Mouse (Mus musculus) WW6 (cell line): Measurements from ENCODE around the gene B3gnt4.
"Not testable (repeated sequence)": the region's sequence is repeated elsewhere in the genome, so short reads cannot be mapped to it uniquely, and the experiment has no call there.

ENCODE experiments used
- DNase-seq: peaks from one replicate; pipeline ENCODE4 v3.0.0-alpha.2; 2013; ENCODE audit warnings: low read depth, low spot score

B3gnt4 gene

GRCm38 (mm10) chr5:123510160-123510559 lies at the start of gene B3gnt4:
Gene B3gnt4 (plus strand): TSS chr5:123510460.
- no peak for DNase-seq

GRCm38 (mm10) chr5:123461420-123461819 lies 48.8 kb upstream of the B3gnt4 start:
- DNase-seq, result no peak

- DNase-seq, result no peak
Measured at GRCm38 (mm10) chr5:123464638-123465037, 45.6 kb upstream of the B3gnt4 start.

- DNase-seq, result no peak
Measured at GRCm38 (mm10) chr5:123470784-123471400, 39.4 kb upstream of the B3gnt4 start.

DNA sequence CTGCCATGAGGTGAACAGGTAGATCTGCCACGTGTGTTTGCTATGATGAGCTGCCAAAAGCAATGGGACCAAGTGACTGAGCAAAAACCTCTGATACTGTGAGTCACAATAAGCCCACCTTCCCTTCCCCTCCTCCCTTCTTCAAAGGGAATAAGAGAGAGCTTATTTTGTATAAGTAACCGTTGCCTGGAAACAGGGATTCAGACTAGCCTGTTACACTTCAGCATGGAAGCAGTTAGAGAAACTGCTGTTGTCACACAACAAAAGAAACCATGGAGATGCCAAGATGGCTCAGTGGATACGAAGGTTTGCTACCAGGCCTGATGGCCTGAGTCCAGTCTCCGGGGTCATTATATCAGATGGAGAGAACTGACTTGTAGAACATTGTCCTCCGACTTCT lies 36.4 kb upstream of the B3gnt4 start:
- DNase-seq, result no peak

GRCm38 (mm10) chr5:123487659-123488395 lies 22.4 kb upstream of the B3gnt4 start:
- no peak for DNase-seq

GRCm38 (mm10) chr5:123489112-123489785 lies 21.0 kb upstream of the B3gnt4 start, which contains the start of the genes Lrrc43 and Il31:
Gene Lrrc43 (plus strand): TSS chr5:123489305.
Gene Il31 (minus strand): TSS chr5:123489489.
- no peak for DNase-seq

- DNase-seq, result no peak
Measured at GRCm38 (mm10) chr5:123489935-123490334, 20.3 kb upstream of the B3gnt4 start.

DNA sequence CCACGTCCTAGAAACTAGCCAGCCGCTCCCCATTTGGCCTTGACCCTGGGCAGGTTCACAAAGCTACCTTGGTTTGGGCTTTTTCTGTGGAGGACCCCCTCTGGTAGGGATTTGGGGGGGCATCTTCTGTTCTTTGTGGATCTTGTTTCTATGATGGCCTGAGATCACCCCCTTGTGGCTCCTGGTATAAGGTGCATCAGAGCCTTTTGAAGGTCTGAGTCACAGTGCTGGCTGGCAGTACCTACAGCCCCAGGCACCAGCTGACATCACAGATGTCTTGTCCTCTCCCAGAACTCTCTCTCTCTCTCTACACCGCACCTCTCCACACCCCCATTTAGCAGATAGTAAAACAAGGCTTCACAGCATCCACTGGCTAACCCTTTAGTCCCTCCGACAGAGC lies 10.5 kb upstream of the B3gnt4 start:
- DNase-seq, result no peak

GRCm38 (mm10) chr5:123501973-123502372 lies 8.3 kb upstream of the B3gnt4 start:
- DNase-seq, result no peak

- DNase-seq, result peak; percentile 88
Measured at GRCm38 (mm10) chr5:123507936-123508723, 2.1 kb upstream of the B3gnt4 start.

DNA sequence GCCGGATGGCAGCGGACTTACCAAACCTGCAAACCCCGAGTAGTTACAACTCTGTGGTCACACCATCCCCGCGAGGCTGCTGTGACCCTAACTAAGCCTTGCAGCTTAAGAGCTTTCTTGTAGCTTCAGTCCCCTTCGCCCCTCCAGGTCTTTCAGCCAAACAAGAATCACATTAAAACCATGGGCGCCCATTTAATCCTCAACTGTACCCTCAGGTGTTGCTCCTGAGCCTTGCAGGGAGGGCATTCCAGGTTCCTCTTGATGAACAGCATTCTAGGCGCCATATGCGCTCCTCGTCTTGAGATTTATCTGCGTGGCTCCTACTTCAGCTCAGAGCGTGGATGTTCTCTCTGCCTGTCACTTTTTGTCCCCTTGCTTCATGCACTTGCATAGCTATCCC lies 1.3 kb upstream of the B3gnt4 start:
- DNase-seq, result no peak

DNA sequence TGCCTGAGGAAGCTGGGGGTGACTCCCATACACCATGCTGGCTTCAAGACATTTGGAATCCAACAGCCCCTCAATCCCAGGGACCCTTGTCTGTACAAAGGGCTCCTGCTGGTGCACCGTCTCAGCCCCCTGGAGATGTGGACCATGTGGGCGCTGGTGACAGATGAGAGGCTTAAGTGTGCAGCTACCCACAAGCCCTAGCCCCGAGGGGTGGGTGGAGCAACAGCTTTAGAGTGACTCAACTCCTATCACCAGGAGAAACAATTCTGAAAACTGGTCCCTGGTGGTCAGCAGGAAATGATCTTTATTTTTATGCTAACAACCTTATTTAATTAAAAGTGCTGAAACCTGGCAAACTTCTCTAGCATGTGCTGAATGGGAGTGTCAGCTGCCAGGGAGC lies 1.2 kb downstream of the B3gnt4 start:
- DNase-seq, result not testable (repeated sequence)

DNA sequence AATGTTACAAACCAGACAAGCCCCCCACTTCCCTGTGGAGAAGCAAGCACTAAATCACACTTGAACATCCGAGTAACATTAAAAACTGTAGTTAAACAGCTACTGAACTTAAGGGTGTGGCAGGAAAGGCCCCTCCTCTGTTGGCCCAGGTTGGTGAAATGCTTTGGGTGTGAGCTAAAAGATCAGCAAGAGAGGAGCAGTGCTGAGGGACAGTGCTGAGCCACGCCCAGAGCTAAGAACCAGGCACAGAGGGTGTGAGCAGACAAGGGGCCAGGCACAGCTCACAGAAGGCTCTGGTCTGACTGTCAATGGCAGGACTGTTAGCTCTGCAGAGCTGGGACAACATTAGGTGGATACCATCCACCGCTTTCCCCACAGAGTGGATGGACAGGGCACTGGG lies 1.8 kb downstream of the B3gnt4 start:
- DNase-seq, result no peak

- no peak for DNase-seq
Measured at GRCm38 (mm10) chr5:123514871-123515270, 4.6 kb downstream of the B3gnt4 start.

DNA sequence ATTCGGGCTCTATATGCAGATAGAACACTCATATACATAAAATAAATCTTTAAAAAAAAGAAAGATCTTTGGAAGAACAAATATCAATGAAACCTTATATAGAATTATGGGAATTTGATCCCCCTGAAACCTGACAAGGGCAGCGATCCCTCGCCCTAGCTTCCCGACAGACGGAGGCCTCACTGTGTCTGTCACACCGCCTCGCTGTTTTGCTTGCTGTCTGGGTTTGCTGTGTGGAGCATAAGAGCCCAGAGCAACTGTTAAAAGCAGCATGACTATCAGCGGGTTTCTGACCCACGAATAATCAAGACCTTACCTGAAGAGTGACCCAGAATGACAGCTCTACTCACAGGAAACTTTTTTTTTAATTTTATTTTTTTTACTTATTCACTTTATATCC lies 10.4 kb downstream of the B3gnt4 start:
- DNase-seq, result no peak

- no peak for DNase-seq
Measured at GRCm38 (mm10) chr5:123521621-123522020, 11.4 kb downstream of the B3gnt4 start.

GRCm38 (mm10) chr5:123522166-123522565 lies 11.9 kb downstream of the B3gnt4 start:
- DNase-seq, result no peak

DNA sequence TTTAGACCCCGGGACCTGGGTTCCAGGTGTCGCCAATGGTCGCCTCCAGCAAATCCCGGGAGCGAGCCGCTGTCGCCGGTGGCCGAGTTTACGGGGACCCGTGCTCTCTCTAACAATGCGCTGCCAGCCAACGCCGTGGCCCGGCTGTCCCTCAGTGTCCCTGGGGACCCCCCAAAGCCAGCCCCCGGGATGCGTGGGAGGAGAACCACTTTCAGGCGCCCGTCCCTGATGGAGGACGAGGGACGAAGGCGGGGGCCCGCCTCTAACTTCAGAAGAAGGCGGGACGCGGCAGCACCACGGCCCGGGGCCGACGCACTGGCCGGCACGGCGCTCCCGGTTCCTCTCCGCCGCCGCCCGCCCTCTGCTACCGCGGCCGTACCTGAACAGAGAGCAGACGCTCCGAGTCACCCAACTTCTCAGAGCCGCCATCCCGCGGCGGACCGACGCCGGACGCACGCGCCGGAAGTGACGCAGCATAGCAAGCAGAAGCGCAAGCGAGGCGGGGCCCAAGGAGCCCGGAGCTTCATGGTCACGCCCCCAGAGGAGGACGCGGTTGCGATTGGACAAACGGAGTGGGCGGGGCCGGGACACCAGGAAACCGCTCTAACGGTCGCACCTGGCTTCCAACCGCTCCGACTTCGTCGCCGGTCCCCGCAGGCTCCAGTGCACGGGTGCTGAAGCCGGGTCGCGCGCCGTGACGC lies 13.6 kb downstream of the B3gnt4 start, which contains the start of gene Diablo:
Gene Diablo (minus strand): TSS at position 485 of the 701 bp plus-strand sequence.
- DNase-seq, result peak; percentile 93

DNA sequence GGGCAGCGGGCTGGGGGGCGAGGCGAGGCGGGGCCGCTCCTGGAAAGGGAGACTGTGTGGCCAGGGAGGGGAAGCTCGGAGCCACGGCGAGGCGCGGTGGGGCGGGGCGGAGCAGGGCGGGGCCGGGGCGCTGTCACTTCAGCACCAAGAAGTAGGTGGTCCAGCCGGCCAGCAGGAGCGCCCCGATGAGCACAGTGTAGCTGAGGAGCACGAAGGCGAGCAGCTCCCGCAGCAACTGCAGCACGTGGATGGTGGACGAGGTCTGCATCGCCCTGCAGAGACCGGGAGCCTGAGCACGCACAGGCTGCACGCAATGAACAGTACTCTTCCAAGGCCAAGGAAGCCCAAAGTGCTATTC lies 14.1 kb downstream of the B3gnt4 start:
- peak; percentile 56 for DNase-seq

DNA sequence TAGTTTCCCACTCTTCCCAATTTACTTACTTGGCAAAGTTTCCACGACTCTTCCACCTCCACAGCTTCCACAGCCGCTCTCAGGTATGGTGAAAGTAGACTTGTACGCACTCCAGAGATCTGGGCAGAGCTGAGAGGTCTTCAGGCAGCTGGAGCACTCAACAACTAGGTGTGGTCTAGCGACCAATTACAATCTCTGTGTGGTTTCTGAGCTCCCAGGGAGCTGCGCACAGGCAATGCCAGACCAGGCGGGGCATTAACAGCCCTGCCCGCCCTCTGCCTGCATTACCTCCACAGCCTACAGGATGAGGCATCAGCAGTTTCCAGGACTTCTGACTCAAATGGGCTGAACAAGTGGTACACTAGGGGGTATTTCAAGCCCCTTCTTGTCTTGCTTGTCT lies 15.0 kb downstream of the B3gnt4 start, which contains the start of gene Gm49027:
Gene Gm49027 (minus strand): TSS at position 208 of the 400 bp plus-strand sequence.
- no peak for DNase-seq
